Mouse (Mus musculus) heart, adult 9 months (tissue): ENCODE data around the gene Tbc1d1.

Experiments
- DNase-seq, 2 experiments: peaks; one replicate each; pipeline ENCODE4 v3.0.0; 2022; ENCODE audit warnings: low spot score in 2 of 2

Gene Tbc1d1

GRCm38 (mm10) chr5:64155861-64156550 lies at the start of gene Tbc1d1:
Gene Tbc1d1, plus strand, starts transcription at chr5:64156305.
- DNase-seq, result peak; percentile 63 to 69

DNA sequence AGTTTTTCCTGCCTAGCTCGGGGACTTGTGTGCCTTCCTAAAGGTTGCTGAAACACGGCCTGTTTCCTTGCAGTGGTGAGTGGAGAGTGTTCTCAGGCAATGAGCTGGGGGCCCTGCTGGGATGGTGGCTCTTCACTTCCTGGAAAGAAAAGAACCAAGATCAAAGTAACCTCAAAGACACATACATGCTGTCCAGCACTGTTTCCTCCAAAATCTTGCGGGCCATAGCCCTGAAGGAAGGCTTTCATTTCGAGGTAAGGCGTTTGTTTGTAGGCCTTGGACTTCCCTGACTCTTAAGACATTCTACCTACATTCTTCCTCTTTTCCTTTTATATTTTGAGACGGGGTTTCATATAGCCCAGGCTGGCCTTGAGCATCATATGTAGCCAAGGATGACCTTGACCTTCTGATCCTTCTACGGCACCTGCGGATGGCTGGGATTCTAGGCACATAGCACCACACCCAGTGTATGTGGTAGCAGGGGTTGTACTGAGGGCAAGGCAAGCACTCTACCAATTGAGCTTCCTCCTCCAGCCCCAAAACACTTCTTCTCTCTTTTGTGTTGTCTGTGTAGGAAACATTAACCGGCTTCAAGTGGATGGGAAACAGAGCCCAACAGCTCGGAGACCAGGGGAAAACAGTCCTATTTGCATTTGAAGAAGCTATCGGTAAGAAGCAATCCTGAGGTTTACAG lies 48.4 kb upstream of the Tbc1d1 start:
- DNase-seq, result no peak

DNA sequence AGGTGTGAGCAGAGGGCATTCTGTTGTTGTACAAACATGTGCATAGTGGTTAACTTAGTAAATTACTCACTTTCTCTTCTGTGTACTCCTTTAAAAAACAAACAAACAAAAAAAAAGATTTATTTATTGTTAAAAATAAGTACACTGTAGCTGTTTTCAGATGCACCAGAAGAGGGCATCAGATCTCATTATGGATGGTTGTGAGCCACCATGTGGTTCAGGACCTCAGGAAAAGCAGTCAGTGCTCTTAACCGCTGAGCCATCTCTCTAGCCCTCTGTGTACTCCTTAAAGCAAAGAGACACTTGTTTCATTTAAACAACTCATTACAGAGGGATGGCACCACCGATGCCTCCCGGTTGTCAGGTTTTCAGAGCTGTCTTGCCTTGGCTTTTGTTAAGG lies 46.9 kb upstream of the Tbc1d1 start:
- no peak for DNase-seq

DNA sequence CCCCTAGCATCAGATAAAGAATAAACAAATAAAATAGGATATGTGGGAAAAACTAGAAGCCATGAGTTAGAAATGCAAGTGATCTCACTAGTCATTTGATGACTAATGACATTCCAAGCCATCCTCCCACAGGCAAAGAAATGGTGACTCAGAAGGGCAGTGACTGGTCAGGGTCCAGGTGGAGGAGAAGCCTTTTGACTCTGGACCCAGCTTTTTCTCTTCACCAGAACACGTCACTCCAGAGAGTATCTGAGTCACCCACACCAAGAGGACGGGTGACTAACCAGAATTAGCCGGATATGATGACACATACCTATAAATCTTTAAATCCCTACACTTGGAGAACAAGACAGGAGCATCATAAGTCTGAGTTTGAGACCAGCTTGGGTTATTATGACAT lies 43.7 kb upstream of the Tbc1d1 start:
- DNase-seq, result peak; percentile 7 to 13

DNA sequence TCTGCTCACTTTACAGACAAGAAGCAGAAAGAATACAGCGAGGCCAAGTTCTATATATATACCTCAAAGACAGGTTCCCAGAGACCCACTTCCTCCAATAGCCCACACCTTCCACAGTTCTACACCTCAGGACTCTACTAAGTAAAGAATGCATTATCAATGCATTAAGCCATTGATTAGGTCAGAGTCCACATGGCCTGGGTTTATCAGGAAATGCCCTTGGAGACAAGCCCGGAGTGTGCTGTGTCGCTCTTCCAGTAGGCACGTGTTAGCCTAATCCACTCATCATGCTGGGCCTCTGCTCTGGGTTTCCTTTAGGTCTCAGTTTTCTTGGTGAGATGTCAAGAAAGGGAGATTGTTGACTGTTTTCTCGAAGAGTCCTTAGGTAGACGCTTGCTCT lies 41.9 kb upstream of the Tbc1d1 start:
- DNase-seq, result no peak

DNA sequence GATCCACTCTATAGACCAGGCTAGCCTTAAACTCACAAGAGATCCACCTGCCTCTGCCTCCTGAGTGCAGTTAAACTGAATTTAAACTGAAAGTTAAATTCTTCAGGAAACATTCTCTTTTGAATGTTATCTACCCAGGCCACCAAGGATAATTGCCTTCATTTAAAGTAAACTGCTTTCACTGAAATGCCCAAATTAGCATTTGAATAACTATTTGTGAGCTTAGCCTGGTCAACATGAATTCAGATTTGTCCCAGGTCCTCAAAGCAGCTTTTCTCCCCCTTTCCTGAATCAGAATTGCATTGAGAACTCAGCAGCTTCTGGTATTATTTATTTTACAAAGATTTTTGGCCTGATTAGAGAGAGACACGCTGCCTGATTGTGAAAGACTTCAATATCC lies 38.9 kb upstream of the Tbc1d1 start:
- DNase-seq, result no peak

DNA sequence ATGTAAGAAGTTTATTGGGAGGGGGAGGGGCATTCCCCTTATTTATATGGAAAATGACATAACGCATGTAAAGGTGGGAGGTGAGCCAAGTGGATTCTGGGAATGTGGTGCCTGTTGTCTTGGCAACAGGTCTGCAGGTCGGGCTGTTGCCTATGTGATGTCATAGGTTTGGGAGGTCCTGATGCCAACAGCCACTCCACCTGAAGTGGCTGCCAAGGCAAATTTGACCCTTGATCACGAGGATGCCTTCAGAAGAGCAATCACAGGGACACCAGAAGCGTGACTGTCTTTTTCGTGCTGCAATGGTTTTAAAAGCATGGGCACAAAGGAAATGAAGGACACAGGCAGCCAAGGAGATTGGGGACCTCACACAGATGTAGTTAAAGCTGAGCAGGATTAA lies 30.3 kb upstream of the Tbc1d1 start:
- no peak for DNase-seq

GRCm38 (mm10) chr5:64131550-64131949 lies 24.6 kb upstream of the Tbc1d1 start:
- DNase-seq, result no peak

DNA sequence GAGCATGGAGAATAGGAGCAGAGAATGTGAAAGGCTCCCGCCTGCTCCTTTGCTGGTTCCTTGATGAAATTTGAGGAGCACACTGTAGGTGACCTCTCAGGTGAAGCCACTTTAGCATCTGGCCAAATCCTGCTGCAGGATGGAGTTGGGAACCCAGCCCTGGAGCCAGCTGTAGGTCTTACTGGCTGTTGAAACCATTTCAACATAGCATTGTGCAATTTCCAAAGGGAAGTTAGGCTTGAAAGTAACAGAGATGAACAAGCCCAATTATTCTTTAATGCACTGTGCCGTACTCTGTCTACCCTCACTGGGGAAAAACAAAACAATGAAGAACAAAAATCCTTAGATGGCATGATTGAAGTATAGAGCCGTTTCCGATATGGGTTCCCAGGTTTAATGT lies 22.2 kb upstream of the Tbc1d1 start:
- DNase-seq, result no peak

GRCm38 (mm10) chr5:64136325-64136724 lies 19.8 kb upstream of the Tbc1d1 start:
- DNase-seq, result no peak

GRCm38 (mm10) chr5:64140202-64140601 lies 15.9 kb upstream of the Tbc1d1 start:
- DNase-seq, result no peak

- DNase-seq, result no peak
Measured at GRCm38 (mm10) chr5:64144315-64144714, 11.8 kb upstream of the Tbc1d1 start.

GRCm38 (mm10) chr5:64146384-64147005 lies 9.6 kb upstream of the Tbc1d1 start:
- DNase-seq, result no peak

DNA sequence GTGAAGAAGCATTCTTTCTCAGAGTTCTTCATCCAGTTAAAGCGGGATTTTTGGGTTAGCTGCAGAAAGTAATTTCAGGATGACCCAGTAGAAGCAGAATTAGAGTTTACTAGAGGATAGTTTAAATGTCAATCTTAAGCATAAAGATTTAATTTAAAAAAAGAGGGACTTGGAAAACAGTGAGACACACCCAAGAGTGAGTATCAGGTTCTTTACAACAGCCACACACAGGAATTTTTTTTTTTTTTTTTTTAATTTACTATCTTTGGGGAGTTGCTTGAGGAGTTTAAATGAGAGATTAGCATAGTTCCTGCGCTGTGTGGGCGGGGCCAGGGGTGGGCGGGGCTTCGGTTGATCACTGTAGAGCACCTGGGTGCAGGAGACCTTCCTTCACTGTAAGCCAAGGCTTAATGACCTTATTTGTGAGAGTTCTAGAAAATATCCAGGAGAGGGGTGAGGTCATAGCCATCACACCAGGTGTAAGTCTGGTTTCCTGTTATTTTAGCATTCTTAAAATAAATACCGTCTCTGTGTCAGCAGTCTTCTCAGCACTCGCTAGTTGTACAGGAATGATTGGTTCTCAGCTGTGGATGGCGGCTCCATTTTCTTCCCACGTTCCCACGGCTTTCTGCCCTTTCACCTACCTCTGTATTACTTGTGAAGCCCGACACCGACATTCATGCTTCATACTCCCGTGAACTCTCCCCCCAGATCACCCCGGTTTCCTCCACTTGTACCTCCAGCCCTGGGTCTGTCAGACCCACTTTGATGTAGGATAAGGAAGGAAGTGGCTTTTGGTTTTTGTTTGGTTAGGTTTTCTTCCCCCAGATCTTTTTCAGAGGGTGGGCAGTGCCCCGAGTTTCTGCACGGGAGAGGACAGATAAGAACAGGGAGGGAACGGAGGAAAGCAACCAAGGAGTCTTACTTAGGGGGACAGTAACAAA lies 6.6 kb upstream of the Tbc1d1 start:
- no peak for DNase-seq

DNA sequence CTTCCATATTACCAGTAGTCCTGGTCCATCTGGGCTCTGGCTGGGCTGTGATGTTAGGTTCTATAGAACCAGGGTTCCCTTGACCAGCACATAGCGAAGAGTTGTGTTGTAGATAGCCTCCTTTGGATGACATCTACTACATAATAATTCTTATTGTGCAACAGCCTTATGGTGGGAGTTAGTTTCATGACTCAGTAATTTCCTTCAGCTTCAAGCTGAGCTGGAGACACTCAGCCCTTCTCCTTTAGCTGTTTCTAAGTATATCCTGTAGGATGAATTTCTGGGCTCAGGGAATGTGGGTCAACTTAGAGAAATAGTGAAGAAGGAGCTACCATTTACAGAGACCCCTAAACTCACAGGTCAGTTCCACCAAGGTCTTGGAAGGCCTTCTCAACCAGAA lies 2.8 kb upstream of the Tbc1d1 start:
- no peak for DNase-seq

- no peak for DNase-seq
Measured at GRCm38 (mm10) chr5:64156579-64156978, 474 bp downstream of the Tbc1d1 start.

GRCm38 (mm10) chr5:64157926-64158325 lies 1.8 kb downstream of the Tbc1d1 start:
- no peak for DNase-seq

GRCm38 (mm10) chr5:64158501-64158900 lies 2.4 kb downstream of the Tbc1d1 start:
- DNase-seq, result no peak

DNA sequence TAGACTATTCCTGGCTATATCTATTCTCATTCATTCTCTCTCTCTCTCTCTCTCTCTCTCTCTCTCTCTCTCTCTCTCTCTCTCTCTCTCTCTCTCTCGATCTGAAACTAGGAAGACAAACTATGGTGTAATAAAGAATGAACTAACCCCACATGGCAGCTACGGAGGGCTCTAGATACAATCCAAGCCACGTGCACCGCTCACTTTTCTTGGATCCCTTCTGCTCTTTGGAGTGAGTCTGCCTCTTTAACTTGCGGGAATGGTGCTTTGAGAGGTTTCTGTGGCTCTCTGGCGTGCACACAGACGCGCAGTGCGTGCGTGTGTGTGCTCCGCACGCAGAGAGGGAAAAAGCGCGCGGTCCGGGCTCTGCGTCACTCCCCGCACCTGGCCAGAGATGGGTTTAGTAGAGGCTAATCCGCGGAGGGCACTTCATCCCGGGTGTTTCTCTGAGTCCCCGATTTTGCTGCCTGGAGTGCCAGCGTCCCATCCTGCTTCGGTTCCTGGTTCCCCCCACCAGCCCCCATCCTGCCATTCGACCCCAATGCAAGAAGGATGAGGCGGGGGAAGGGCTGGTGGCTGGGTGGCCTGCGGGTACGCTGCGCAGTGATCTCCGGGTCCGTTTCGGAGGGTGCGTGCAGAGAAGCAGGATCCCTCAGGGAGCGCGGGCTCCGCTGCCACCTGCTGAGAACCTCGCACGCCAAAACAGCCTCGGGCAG lies 3.1 kb downstream of the Tbc1d1 start:
- peak in 1 of 2 experiments; percentile 23 for DNase-seq

DNA sequence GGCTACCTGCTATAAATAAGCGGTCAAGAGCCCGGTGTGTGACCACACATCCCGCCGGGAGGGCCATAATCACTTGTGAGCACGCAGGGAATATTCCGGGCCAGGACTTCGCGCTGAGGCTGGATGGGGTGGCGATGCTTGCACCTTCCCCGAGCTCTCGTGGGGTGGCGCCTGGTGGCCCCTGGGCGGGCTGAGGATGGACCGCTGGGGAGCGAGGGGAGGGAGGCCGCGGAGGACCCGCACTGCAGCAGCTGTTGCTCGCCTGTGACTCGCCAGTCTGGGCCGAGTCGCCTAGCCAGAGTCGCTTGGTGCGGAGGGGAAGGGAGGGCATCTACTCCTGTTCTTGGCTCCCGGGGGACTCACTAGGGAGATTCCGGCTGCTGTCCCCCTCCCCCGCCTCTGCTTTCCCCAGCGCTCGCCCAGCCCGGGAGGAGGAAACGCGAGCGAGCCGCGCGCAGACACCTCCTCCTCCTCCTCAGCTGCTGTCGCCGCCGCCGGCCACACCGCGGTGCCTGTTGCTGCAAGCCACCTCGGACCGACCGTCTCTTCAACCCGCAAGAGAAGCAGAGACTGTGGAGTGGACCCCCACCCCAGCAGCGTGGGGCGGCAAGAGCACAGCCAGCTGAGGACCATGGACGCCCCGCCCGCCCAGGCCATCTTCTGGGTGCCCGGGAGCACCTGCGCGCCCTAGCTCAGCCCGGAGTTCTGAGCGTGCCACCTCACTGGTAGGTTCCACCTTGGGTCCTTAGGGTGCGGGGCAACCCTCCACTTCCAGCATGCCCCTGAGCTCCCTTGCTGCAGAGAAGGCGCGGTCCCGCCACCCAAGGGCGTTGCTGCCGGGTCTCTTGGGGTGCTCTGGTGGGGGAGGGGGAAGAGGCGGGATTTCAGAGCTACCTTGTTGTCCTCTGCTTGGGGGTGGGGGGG lies 3.9 kb downstream of the Tbc1d1 start:
- peak; percentile 61 to 68 for DNase-seq
